Comparison of ENCODE assay signal across 8 mouse cellular contexts in the genomic region with DNA sequence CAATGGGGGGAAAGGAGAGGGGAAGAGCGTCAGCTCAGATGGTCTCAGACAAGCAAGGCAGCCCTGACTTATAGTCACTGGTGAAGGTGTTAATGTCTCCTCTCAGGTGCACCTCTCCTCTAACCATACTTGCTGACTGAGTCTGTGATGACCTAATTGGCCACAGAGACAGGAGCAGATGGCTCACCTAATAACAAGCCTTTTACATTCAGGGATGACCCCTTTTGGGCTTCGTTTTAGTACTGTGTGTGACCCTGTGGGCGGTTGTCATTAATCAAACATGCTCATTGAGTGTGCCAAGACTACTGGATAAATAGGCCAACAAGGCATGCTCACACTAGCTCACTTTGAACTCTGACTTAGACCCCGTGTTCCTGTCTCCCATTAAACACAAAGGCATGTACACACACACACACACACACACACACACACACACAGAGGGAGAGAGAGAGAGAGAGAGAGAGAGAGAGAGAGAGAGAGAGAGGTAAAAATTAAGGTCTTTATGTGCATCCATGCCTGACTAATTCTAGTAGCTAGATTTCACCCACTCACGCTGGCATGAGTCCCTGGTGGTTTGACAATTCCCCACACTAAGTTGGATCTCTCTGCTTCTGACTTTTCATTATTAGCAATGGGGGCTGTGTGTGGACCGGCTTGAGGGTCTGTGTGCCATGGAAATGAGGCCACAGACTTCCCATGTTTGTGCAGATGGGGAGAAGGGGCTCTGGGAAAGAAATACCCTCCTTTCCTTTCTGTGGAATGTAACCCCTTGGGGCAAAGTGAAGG.
DNase-seq lines count a peak whose midpoint lies in the region; ATAC-seq and TF ChIP-seq lines count a peak whose summit lies in the region.
"Had no signal": no experiment of that assay in that cellular context is flagged by ENCODE, and none has a peak within 500 bp of the region (broad histone marks: within the 10 kb centered on the region; RNA-seq: fewer than 3 reads in every experiment).

No protein-coding gene starts in this region.

- no peak for TF ChIP-seq CTCF in kidney, adult 2 months (conservative IDR thresholded peaks at IDR 0.05; ENCODE audit: insufficient read depth, insufficient read length, low read depth, low read length)

- TF ChIP-seq POLR2A in kidney, adult 2 months (IDR thresholded peaks at IDR 0.05; ENCODE audit: low read depth, low read length), result no peak

- DNase-seq in kidney, adult 2 months, result peak; percentile 34
- no peak for DNase-seq in kidney, postnatal 4 days
- peak; percentile 62 to 72 for DNase-seq in cerebellum, adult 18-20 months
- DNase-seq in embryo, embryonic 10.5 days (ENCODE audit: low spot score), result peak; percentile 24
- DNase-seq in limb, embryonic 10.5 days (ENCODE audit: low spot score), result no peak
- DNase-seq in ovary, postnatal 14 days (ENCODE audit: low spot score), result no peak
- DNase-seq: lung, postnatal 4 days had no signal

- H3K27me3 ChIP-seq in kidney, adult 2 months (replicated peaks; ENCODE audit: control insufficient read depth, insufficient read depth, low read length), result no peaks in the 10 kb centered on the region
- H3K27me3 ChIP-seq in limb, embryonic 10.5 days (ENCODE audit: low read depth, poor library complexity, severe bottlenecking), result no peaks in the 10 kb centered on the region

- H3K4me3 ChIP-seq in kidney, adult 2 months (ENCODE audit: insufficient read depth, low read depth, low read length), result no peak overlapping the region
- H3K4me3 ChIP-seq in limb, embryonic 10.5 days, result no peak overlapping the region

- WGBS in kidney, adult 2 months, result 52% methylated on average over 6 of the region's 6 CpGs
- 64% methylated on average over 6 of the region's 6 CpGs for WGBS in limb, embryonic 10.5 days

- peak overlapping the region; percentile 75 for H3K27ac ChIP-seq in kidney, adult 2 months (ENCODE audit: insufficient read depth, low read depth, low read length)
- 0 out of 2 replicates have a peak overlapping the region, but pooled peaks have one; percentile 30 for H3K27ac ChIP-seq in limb, embryonic 10.5 days

- H3K36me3 ChIP-seq in kidney, adult 2 months (ENCODE audit: control insufficient read depth, insufficient read depth, low read length), result no peaks in the 10 kb centered on the region
- H3K36me3 ChIP-seq in limb, embryonic 10.5 days, result no peaks in the 10 kb centered on the region

- H3K9me3 ChIP-seq in limb, embryonic 10.5 days (replicated peaks), result no peaks in the 10 kb centered on the region

- peaks cover 13% of the 10 kb centered on the region for H3K4me1 ChIP-seq in kidney, adult 2 months (ENCODE audit: control insufficient read depth, insufficient read depth, low read length)
- peaks cover 15% of the 10 kb centered on the region for H3K4me1 ChIP-seq in limb, embryonic 10.5 days

- no peak for ATAC-seq in activated CD4-positive, CD25-positive, alpha-beta regulatory T cell, adult 4 months

Comparison
In these comparisons a context has a peak if more than half of its experiments do, and no peak if none do; other contexts are left out.
1. DNase-seq: peak in kidney, adult 2 months (single experiment), cerebellum, adult 18-20 months (2 of 2) and embryo, embryonic 10.5 days (single experiment); none in kidney, postnatal 4 days (0 of 2), limb, embryonic 10.5 days (single experiment) and ovary, postnatal 14 days (single experiment).